Mouse (Mus musculus) left cerebral cortex, postnatal 4 days (tissue): ENCODE results near the gene Mkrn1. TPM values are rescaled to one million over a fixed set of nuclear protein-coding genes. Genes with fewer than 3 reads are reported as not detected.
"Not testable (repeated sequence)": the region's sequence is repeated elsewhere in the genome, so short reads cannot be mapped to it uniquely, and the experiment has no call there.

Source experiments
- DNase-seq: peaks from one replicate; pipeline ENCODE4 v3.0.0-alpha.2; 2022
- intact Hi-C: fragments of 180-260 bp; cut with DNase I; formaldehyde crosslinking; loops from one replicate; pipeline ENCODE4 v1.15.1; 2025
- total RNA-seq, 2 experiments: library from RNA; stranded (reverse); gene quantifications; 2 replicates each; pipeline ENCODE4 v1.2.3; 2021

The Mkrn1 gene
- 100 to 1,000 TPM; 178 to 181 TPM for total RNA-seq

- peak; percentile 80 for DNase-seq
- intact Hi-C loops: no loop called here
Observed at GRCm38 (mm10) chr6:39419851-39420721, at the start of gene Mkrn1. Gene Mkrn1, minus strand, starts transcription at chr6:39420462.

GRCm38 (mm10) chr6:39469427-39469826 is 49.2 kb upstream of the Mkrn1 start:
- intact Hi-C loops: no loop called here
- DNase-seq: no peak

- peak; percentile 86 for DNase-seq
- intact Hi-C loops: loop anchor here (2.0 kb wide), 1 partner anchor 100 kb away; no protein-coding TSS in a partner anchor
Observed at GRCm38 (mm10) chr6:39462621-39463538, 42.6 kb upstream of the Mkrn1 start.

GRCm38 (mm10) chr6:39460040-39460439 is 39.8 kb upstream of the Mkrn1 start:
- peak; percentile 46 for DNase-seq
- intact Hi-C loops: no loop called here

- no peak for DNase-seq
- intact Hi-C loops: no loop called here
Observed at GRCm38 (mm10) chr6:39455339-39456160, 35.3 kb upstream of the Mkrn1 start.

GRCm38 (mm10) chr6:39454616-39455015 is 34.4 kb upstream of the Mkrn1 start:
- DNase-seq: no peak
- intact Hi-C loops: no loop called here

- no peak for DNase-seq
- intact Hi-C loops: no loop called here
Observed at GRCm38 (mm10) chr6:39453564-39453963, 33.3 kb upstream of the Mkrn1 start.

GRCm38 (mm10) chr6:39451033-39451432 is 30.8 kb upstream of the Mkrn1 start:
- no peak for DNase-seq
- intact Hi-C loops: no loop called here

- no peak for DNase-seq
- intact Hi-C loops: no loop called here
Observed at GRCm38 (mm10) chr6:39450580-39450979, 30.3 kb upstream of the Mkrn1 start.

GRCm38 (mm10) chr6:39447429-39448185 is 27.3 kb upstream of the Mkrn1 start:
- intact Hi-C loops: no loop called here
- DNase-seq: no peak

- intact Hi-C loops: no loop called here
- DNase-seq: no peak
Observed at GRCm38 (mm10) chr6:39445801-39446572, 25.7 kb upstream of the Mkrn1 start.

GRCm38 (mm10) chr6:39442786-39443287 is 22.6 kb upstream of the Mkrn1 start:
- intact Hi-C loops: no loop called here
- DNase-seq: no peak

- DNase-seq: no peak
- intact Hi-C loops: no loop called here
Observed at GRCm38 (mm10) chr6:39440207-39440606, 19.9 kb upstream of the Mkrn1 start.

- DNase-seq, intact Hi-C loops: not testable (repeated sequence)
Observed at GRCm38 (mm10) chr6:39437519-39437918, 17.3 kb upstream of the Mkrn1 start.

GRCm38 (mm10) chr6:39435875-39436274 is 15.6 kb upstream of the Mkrn1 start:
- DNase-seq: no peak
- intact Hi-C loops: no loop called here

- intact Hi-C loops: no loop called here
- no peak for DNase-seq
Observed at GRCm38 (mm10) chr6:39434886-39435492, 14.7 kb upstream of the Mkrn1 start.

- intact Hi-C loops: no loop called here
- DNase-seq: no peak
Observed at GRCm38 (mm10) chr6:39434111-39434885, 14.0 kb upstream of the Mkrn1 start.

- no peak for DNase-seq
- intact Hi-C loops: no loop called here
Observed at GRCm38 (mm10) chr6:39433701-39434100, 13.4 kb upstream of the Mkrn1 start.
